ENCODE assay signal across 25 mouse cellular contexts in genomic region chr6:56835532-56835931, GRCm38 (mm10). TPM values are rescaled to one million over a fixed set of nuclear protein-coding genes. Genes with fewer than 3 reads are reported as not detected.
DNase-seq lines count a peak whose midpoint lies in the region; ATAC-seq and TF ChIP-seq lines count a peak whose summit lies in the region.
"Had no signal": no experiment of that assay in that cellular context is flagged by ENCODE, and none has a peak within 500 bp of the region (broad histone marks: within the 10 kb centered on the region; RNA-seq: fewer than 3 reads in every experiment).

No protein-coding gene starts in this region.

- DNase-seq in heart, adult 2 months: no peak
- DNase-seq in heart, postnatal 4 days: no peak
- peak; percentile 8 for DNase-seq in layer of hippocampus, adult 9-11 months
- no peak for DNase-seq in layer of hippocampus, postnatal 36 days
- DNase-seq in CH12.LX (ENCODE audit: extremely low read depth) (no peak), ES-E14 (ENCODE audit: low read depth, low spot score) (peak; percentile 36)
- no peak for DNase-seq in forebrain, embryonic 11.5 days (ENCODE audit: low spot score)
- DNase-seq in cerebellum, postnatal 4 days (ENCODE audit: low spot score in 2 of 2): no peak
- DNase-seq: adrenal gland, postnatal 36 days; cerebellum, adult 18-20 months; cerebellum, postnatal 36 days; gastrocnemius, postnatal 25 days; heart, postnatal 10 days; kidney, postnatal 10 days; liver, embryonic 13.5 days; lung, postnatal 14 days; thymus, postnatal 14 days had no signal

- H3K27ac ChIP-seq in heart, adult 2 months: no peak overlapping the region
- H3K27ac ChIP-seq in CH12.LX (ENCODE audit: insufficient read depth, low read depth): no peak overlapping the region
- peak overlapping the region; percentile 55; the same call in 1 of the 2 replicates for H3K27ac ChIP-seq in ES-E14 (ENCODE audit: insufficient read depth, low read depth, low read length, poor library complexity, severe bottlenecking)
- H3K27ac ChIP-seq in forebrain, embryonic 11.5 days (ENCODE audit: low read depth, low read length): no peak overlapping the region
- H3K27ac ChIP-seq: forebrain, embryonic 13.5 days; heart, embryonic 10.5 days; hindbrain, embryonic 15.5 days; liver, embryonic 13.5 days; midbrain, embryonic 15.5 days had no signal

- peaks cover 4% of the 10 kb centered on the region for H3K4me1 ChIP-seq in heart, adult 2 months (ENCODE audit: control insufficient read depth, insufficient read depth, low read length)
- H3K4me1 ChIP-seq in CH12.LX (ENCODE audit: control insufficient read depth in 1 of 2, insufficient read depth in 2 of 2) (peaks cover 0 to 10% of the 10 kb centered on the region in 2 experiments; a peak in 2 of 4 replicates), ES-E14 (ENCODE audit: control insufficient read depth in 2 of 2, insufficient read depth in 2 of 2, low read length in 2 of 2, poor library complexity in 1 of 2) (peaks cover 2 to 5% of the 10 kb centered on the region in 2 experiments; a peak in 1 of 4 replicates)
- no peaks in the 10 kb centered on the region for H3K4me1 ChIP-seq in forebrain, embryonic 11.5 days (replicated peaks; ENCODE audit: control insufficient read depth, insufficient read depth, low read length)

- no peaks in the 10 kb centered on the region; the same call in 1 of the 2 replicates for H3K36me3 ChIP-seq in heart, adult 2 months (ENCODE audit: control insufficient read depth, insufficient read depth, low read length)
- H3K36me3 ChIP-seq in CH12.LX (replicated peaks in 1 of 2; ENCODE audit: control insufficient read depth in 1 of 2, insufficient read depth in 1 of 2, low read length in 1 of 2): no peaks in the 10 kb centered on the region
- H3K36me3 ChIP-seq in ES-E14 (ENCODE audit: control insufficient read depth, insufficient read depth, low read length, poor library complexity, severe bottlenecking): peaks cover 11% of the 10 kb centered on the region; the same call in 1 of the 2 replicates
- no peaks in the 10 kb centered on the region for H3K36me3 ChIP-seq in forebrain, embryonic 11.5 days (ENCODE audit: control insufficient read depth, insufficient read depth, low read length)
- H3K36me3 ChIP-seq: G1E; hindbrain, embryonic 15.5 days; midbrain, embryonic 15.5 days had no signal

- no peak for ATAC-seq in forebrain, embryonic 11.5 days (replicated peaks; ENCODE audit: low FRiP score)
- ATAC-seq: forebrain, embryonic 13.5 days; midbrain, embryonic 15.5 days had no signal

- in situ Hi-C loops in CH12.LX (cut with MboI; ENCODE audit: low pct_ligation_motif_present, low pct_unique_long_range_greater_than_20kb, low sequenced_read_pairs) (loop anchor here (25.0 kb wide), 1 partner anchor 277 kb away; the partner anchor contains the start of gene Vmn1r10), ES-E14 (cut with MboI; ENCODE audit: low sequenced_read_pairs in 2 of 2, unreplicated experiment in 2 of 2) (no loop called here)

- H3K9me3 ChIP-seq in CH12.LX (replicated peaks; ENCODE audit: low read length) (no peaks in the 10 kb centered on the region), ES-E14 (ENCODE audit: control insufficient read depth, insufficient read depth, low read depth, low read length) (no peaks in the 10 kb centered on the region)
- H3K9me3 ChIP-seq in forebrain, embryonic 11.5 days (ENCODE audit: control insufficient read depth, low read length): no peaks in the 10 kb centered on the region
- H3K9me3 ChIP-seq: forebrain, embryonic 13.5 days; G1E; heart, embryonic 10.5 days; hindbrain, embryonic 15.5 days; limb, embryonic 13.5 days; liver, embryonic 13.5 days; megakaryocyte, embryonic 14.5 days; midbrain, embryonic 15.5 days had no signal

- dilution Hi-C loops in CH12.LX (cut with MboI; ENCODE audit: extremely low pct_ligation_motif_present, extremely low pct_unique_long_range_greater_than_20kb, low sequenced_read_pairs): no loop called here

- intact Hi-C loops in heart, adult 2 months (cut with DNase I): no loop called here

- peak; percentile 27; the same call in 1 of the 2 replicates for TF ChIP-seq CTCF in heart, adult 2 months (IDR thresholded peaks at IDR 0.05)
- TF ChIP-seq CTCF in CH12.LX (conservative IDR thresholded peaks at IDR 0.05 in 1 of 2, IDR thresholded peaks at IDR 0.05 in 1 of 2; ENCODE audit: low read depth in 2 of 2, low read length in 2 of 2): peak in 1 of 2 experiments; percentile 52; a peak in 2 of 4 replicates

- no peak overlapping the region for H3K9ac ChIP-seq in heart, adult 2 months (ENCODE audit: low read depth, low read length)
- no peak overlapping the region for H3K9ac ChIP-seq in CH12.LX (ENCODE audit: insufficient read depth, low read depth)
- peak overlapping the region; percentile 98; the same call in 1 of the 2 replicates for H3K9ac ChIP-seq in ES-E14 (ENCODE audit: insufficient read depth, low read depth, low read length, poor library complexity, severe bottlenecking)
- no peak overlapping the region for H3K9ac ChIP-seq in forebrain, embryonic 11.5 days (ENCODE audit: low read length)
- H3K9ac ChIP-seq: forebrain, embryonic 13.5 days; hindbrain, embryonic 15.5 days; limb, embryonic 13.5 days; liver, embryonic 13.5 days; midbrain, embryonic 15.5 days had no signal

- H3K27me3 ChIP-seq in heart, adult 2 months (ENCODE audit: control insufficient read depth, insufficient read depth, low read length): no peaks in the 10 kb centered on the region
- no peaks in the 10 kb centered on the region for H3K27me3 ChIP-seq in CH12.LX (replicated peaks)
- H3K27me3 ChIP-seq in forebrain, embryonic 11.5 days (ENCODE audit: control insufficient read depth, insufficient read depth, low read length): no peaks in the 10 kb centered on the region
- H3K27me3 ChIP-seq: forebrain, embryonic 13.5 days; hindbrain, embryonic 15.5 days; limb, embryonic 13.5 days; midbrain, embryonic 15.5 days had no signal

- no peak for TF ChIP-seq EP300 in heart, adult 2 months (IDR thresholded peaks at IDR 0.05; ENCODE audit: insufficient read depth, low read depth, low read length)
- no peak for TF ChIP-seq EP300 in CH12.LX (IDR thresholded peaks at IDR 0.05; ENCODE audit: low read length)

- peak overlapping the region; percentile 30; the same call in 1 of the 2 replicates for H3K4me2 ChIP-seq in CH12.LX (ENCODE audit: insufficient read depth, low read depth, poor library complexity, severe bottlenecking)
- H3K4me2 ChIP-seq in forebrain, embryonic 11.5 days (ENCODE audit: low read depth, low read length, severe bottlenecking): no peak overlapping the region
- H3K4me2 ChIP-seq: forebrain, embryonic 13.5 days; hindbrain, embryonic 15.5 days; limb, embryonic 13.5 days; liver, embryonic 13.5 days; midbrain, embryonic 15.5 days had no signal

- no peak for TF ChIP-seq POLR2A in heart, adult 2 months (IDR thresholded peaks at IDR 0.05; ENCODE audit: insufficient read depth, low read depth, low read length)
- TF ChIP-seq POLR2A in CH12.LX (IDR thresholded peaks at IDR 0.05; ENCODE audit: low read depth, low read length): no peak

- 84% methylated on average over 10 of the region's 10 CpGs for WGBS in heart, adult 2 months
- WGBS in forebrain, embryonic 11.5 days: 93% methylated on average over 10 of the region's 10 CpGs

- H3K4me3 ChIP-seq in heart, adult 2 months: no peak overlapping the region
- H3K4me3 ChIP-seq in CH12.LX (replicated peaks in 1 of 3; ENCODE audit: low read depth in 2 of 3, low read length in 2 of 3, poor library complexity in 1 of 3): no peak overlapping the region
- H3K4me3 ChIP-seq in ES-E14 (ENCODE audit: insufficient read depth in 1 of 2, low read depth in 1 of 2, low read length in 2 of 2, poor library complexity in 1 of 2, severe bottlenecking in 1 of 2): peak overlapping the region; percentile 16 to 97; a peak in 2 of 4 replicates
- H3K4me3 ChIP-seq in forebrain, embryonic 11.5 days (ENCODE audit: low read depth, low read length): no peak overlapping the region
- H3K4me3 ChIP-seq: forebrain, embryonic 13.5 days; heart, embryonic 10.5 days; hindbrain, embryonic 15.5 days; limb, embryonic 13.5 days; liver, embryonic 13.5 days; megakaryocyte, embryonic 14.5 days; midbrain, embryonic 15.5 days; myocyte had no signal

- H3K79me2 ChIP-seq in heart, adult 2 months (replicated peaks; ENCODE audit: control insufficient read depth, insufficient read depth, low read length): peaks cover 5% of the 10 kb centered on the region
- no peaks in the 10 kb centered on the region for H3K79me2 ChIP-seq in CH12.LX (replicated peaks; ENCODE audit: control insufficient read depth, extremely low read depth, insufficient read depth, poor library complexity, severe bottlenecking)

- peak; percentile 31 for TF ChIP-seq RAD21 in CH12.LX (IDR thresholded peaks at IDR 0.05; ENCODE audit: low read depth, low read length)

TF ChIP-seq in CH12.LX, 34 proteins besides CTCF, POLR2A, EP300 and RAD21:
- no peak for TF ChIP-seq MAFK (IDR thresholded peaks at IDR 0.05; ENCODE audit: insufficient replicate concordance, low read length)
- TF ChIP-seq SMC3 (IDR thresholded peaks at IDR 0.05; ENCODE audit: low read depth, low read length): peak; percentile 41
TF ChIP-seq in CH12.LX: peak in this region for 1.

TF ChIP-seq in ES-E14, 5 proteins besides CTCF, POLR2A, EP300 and RAD21:
- TF ChIP-seq ZNF384 (IDR thresholded peaks at IDR 0.05; ENCODE audit: low read depth, low read length) (no peak), CHD2 (IDR thresholded peaks at IDR 0.05; ENCODE audit: low read depth, low read length) (no peak), ZC3H11A (IDR thresholded peaks at IDR 0.05; ENCODE audit: borderline replicate concordance, low read depth, low read length) (no peak), MAFK (IDR thresholded peaks at IDR 0.05; ENCODE audit: insufficient read depth, low read depth, low read length) (no peak), HCFC1 (IDR thresholded peaks at IDR 0.05; ENCODE audit: borderline replicate concordance, insufficient read depth, low read length) (no peak)

RNA-seq across cellular contexts. Expression of gene Fkbp9, which starts 3.7 kb away (rescaled TPM):
- total RNA-seq in heart, adult 2 months (2021): 10 to 100 TPM; 84.5 to 85.9 TPM
- polyA plus RNA-seq in heart, adult 2 months (2012; rRNA removed): 44.1 and 89.8 TPM in 2 replicates
- total RNA-seq in heart, postnatal 4 days (2021): 100 to 1,000 TPM; 130 to 135 TPM
- 10 to 100 TPM; 24.6 to 27.3 TPM for total RNA-seq in layer of hippocampus, postnatal 36 days (2021)
- total RNA-seq in CH12.LX (2012; rRNA removed) (0.97 and 1.7 TPM in 2 replicates), CH12.LX (2014; rRNA removed) (not detected in 2 replicates), ES-E14 (2012; rRNA removed) (204 and 345 TPM in 2 replicates)
- polyA plus RNA-seq in CH12.LX (2012; ENCODE audit: insufficient read length, low read depth): 0.07 and 0.08 TPM in 2 replicates
- polyA plus RNA-seq in forebrain, embryonic 11.5 days (2014; fragmentation: Nextera tagmentation; extraction: Ambion mirVana): 56.7 and 64.6 TPM in 2 replicates
- polyA plus RNA-seq: G1E had no signal

RNA-seq across cellular contexts. Expression of gene Kbtbd2, which starts 37.9 kb away (rescaled TPM):
- 10 to 100 TPM; 28.9 to 30.6 TPM for total RNA-seq in heart, adult 2 months (2021)
- polyA plus RNA-seq in heart, adult 2 months (2012; rRNA removed): 7.7 and 15.6 TPM in 2 replicates
- 10 to 100 TPM; 43.7 to 44.9 TPM for total RNA-seq in heart, postnatal 4 days (2021)
- total RNA-seq in layer of hippocampus, postnatal 36 days (2021): 10 to 100 TPM; 57.4 to 59.7 TPM
- total RNA-seq in CH12.LX (2012; rRNA removed) (11.0 and 13.3 TPM in 2 replicates), CH12.LX (2014; rRNA removed) (29.5 and 34.2 TPM in 2 replicates), ES-E14 (2012; rRNA removed) (19.8 and 24.8 TPM in 2 replicates)
- 8.4 and 9.3 TPM in 2 replicates for polyA plus RNA-seq in CH12.LX (2012; ENCODE audit: insufficient read length, low read depth)
- 40.1 and 40.6 TPM in 2 replicates for polyA plus RNA-seq in forebrain, embryonic 11.5 days (2014; fragmentation: Nextera tagmentation; extraction: Ambion mirVana)

Comparison
In these comparisons a context has a peak if more than half of its experiments do, and no peak if none do; other contexts are left out.
1. DNase-seq: peak in layer of hippocampus, adult 9-11 months (single experiment) and ES-E14 (single experiment); none in heart, adult 2 months (0 of 2), heart, postnatal 4 days (single experiment), layer of hippocampus, postnatal 36 days (0 of 2), CH12.LX (single experiment), forebrain, embryonic 11.5 days (single experiment) and cerebellum, postnatal 4 days (0 of 2).
2. H3K4me3 ChIP-seq: peak in ES-E14 (2 of 2); none in heart, adult 2 months (single experiment), CH12.LX (0 of 3) and forebrain, embryonic 11.5 days (single experiment).
3. RNA of gene Fkbp9, which starts 3.7 kb away (total RNA-seq): 204 to 345 TPM in ES-E14, 130 to 135 TPM in heart, postnatal 4 days, 84.5 to 85.9 TPM in heart, adult 2 months and 24.6 to 27.3 TPM in layer of hippocampus, postnatal 36 days; 0.97 to 1.7 TPM in CH12.LX; every median in the first group is over 4 times any median in the second.